Mouse (Mus musculus) kidney, embryonic 16.5 days (tissue): ENCODE measurements around the gene Dppa1. TPM values are rescaled to one million over a fixed set of nuclear protein-coding genes. Genes with fewer than 3 reads are reported as not detected.

Experiments
- ATAC-seq: fragments of 200-750 bp; cut with Nextera tagmentation; 2 replicates; pipeline ENCODE4 v1.8.0; 2017; ENCODE audit warnings: moderate TSS enrichment; ENCODE audit not compliant: low FRiP score, low TSS enrichment
- H3K27ac ChIP-seq: fragments of 300-500 bp; sonication (generic); 2 replicates; pipeline ENCODE4 v1.5.1; 2014; ENCODE audit warnings: low read length
- H3K27me3 ChIP-seq: fragments of 300-500 bp; sonication (generic); 2 replicates; pipeline ENCODE4 v1.6.1; 2014; ENCODE audit warnings: low read length, control low read depth, mixed read lengths; ENCODE audit not compliant: insufficient read depth
- H3K36me3 ChIP-seq: fragments of 300-500 bp; sonication (generic); 2 replicates; pipeline ENCODE4 v1.6.1; 2014; ENCODE audit warnings: low read length, control low read depth, mixed read lengths; ENCODE audit not compliant: insufficient read depth
- H3K4me1 ChIP-seq: fragments of 300-500 bp; sonication (generic); 2 replicates; pipeline ENCODE4 v1.6.1; 2014; ENCODE audit warnings: low read length, control low read depth, mixed read lengths; ENCODE audit not compliant: insufficient read depth
- H3K4me2 ChIP-seq: fragments of 300-500 bp; sonication (generic); replicated peaks from 2 replicates; pipeline ENCODE4 v1.6.1; 2014; ENCODE audit warnings: low read depth, low read length
- H3K4me3 ChIP-seq: fragments of 300-500 bp; sonication (generic); 2 replicates; pipeline ENCODE4 v1.5.1; 2014; ENCODE audit warnings: mild to moderate bottlenecking, low read length
- H3K9ac ChIP-seq: fragments of 300-500 bp; sonication (generic); replicated peaks from 2 replicates; pipeline ENCODE4 v1.6.1; 2014; ENCODE audit warnings: low read length
- H3K9me3 ChIP-seq: fragments of 300-500 bp; sonication (generic); 2 replicates; pipeline ENCODE4 v1.6.1; 2016; ENCODE audit warnings: low read length, control low read depth
- WGBS: fragments of 180-500 bp; shearing (Covaris S2); extraction: QIAGEN DNeasy Blood & Tissue Kit; methylation state at CpG from one replicate; pipeline ENCODE4 v1.1.7; 2014; 5-methylcytosine and 5-hydroxymethylcytosine counted together
- polyA plus RNA-seq: library from polyadenylated mRNA; unstranded; fragments of >200 nt; fragmentation: Nextera tagmentation; extraction: Ambion mirVana; gene quantifications from 2 replicates; pipeline ENCODE4 v1.2.1, GENCODE M21; 2015

The Dppa1 gene
- polyA plus RNA-seq, 1 experiment from 2014 or later: not detected

- no peaks in the 10 kb centered on the region for H3K9me3 ChIP-seq
- no peaks in the 10 kb centered on the region for H3K36me3 ChIP-seq
- H3K9ac ChIP-seq: no peak overlapping the region
- H3K4me3 ChIP-seq: no peak overlapping the region
- ATAC-seq: no peak
- WGBS: 50% methylated on average over 1 of the region's 1 CpGs
- H3K4me1 ChIP-seq: no peaks in the 10 kb centered on the region
- no peak overlapping the region for H3K4me2 ChIP-seq
- no peaks in the 10 kb centered on the region for H3K27me3 ChIP-seq
- no peak overlapping the region for H3K27ac ChIP-seq
These were observed 64.4 kb downstream of the Dppa1 start for GRCm38 (mm10) chr11:46564671-46565070.

- Histone ChIP-seq H3K27ac (no peak overlapping the region), H3K9me3 (no peaks in the 10 kb centered on the region), H3K36me3 (no peaks in the 10 kb centered on the region), H3K9ac (no peak overlapping the region), H3K4me2 (no peak overlapping the region), H3K27me3 (no peaks in the 10 kb centered on the region), H3K4me3 (no peak overlapping the region), H3K4me1 (no peaks in the 10 kb centered on the region)
- no peak for ATAC-seq
- WGBS: 79% methylated on average over 4 of the region's 4 CpGs
These were observed 68.0 kb downstream of the Dppa1 start for GRCm38 (mm10) chr11:46561096-46561495.

Other genes starting within 250 kb of the Dppa1 start
- gene Itk, start 239.7 kb downstream of the Dppa1 start, polyA plus RNA-seq: 0.16 and 0.22 TPM in 2 replicates
- gene Fam71b, start 232.7 kb downstream of the Dppa1 start, polyA plus RNA-seq: not detected in 2 replicates
- gene Med7, start 192.3 kb downstream of the Dppa1 start, polyA plus RNA-seq: 75.1 and 76.7 TPM in 2 replicates
- 0.09 and 0.21 TPM in 2 replicates for gene Havcr2, start 174.3 kb downstream of the Dppa1 start, polyA plus RNA-seq
- gene Gm12169, start 105.0 kb downstream of the Dppa1 start, polyA plus RNA-seq: not detected in 2 replicates
- gene BC053393, start 57.7 kb downstream of the Dppa1 start, polyA plus RNA-seq: not detected in 2 replicates
- 0.30 and 0.36 TPM in 2 replicates for gene Timd2, start 77.8 kb upstream of the Dppa1 start, polyA plus RNA-seq
- 0.33 and 0.62 TPM in 2 replicates for gene Havcr1, start 105.8 kb upstream of the Dppa1 start, polyA plus RNA-seq
- gene Timd4, start 181.5 kb upstream of the Dppa1 start, polyA plus RNA-seq: 0.32 and 0.39 TPM in 2 replicates